Mouse (Mus musculus): ENCODE results near the gene Sf3b4.

- TF ChIP-seq POLR2A (IDR thresholded peaks at IDR 0.05; ENCODE audit: insufficient read length, low read depth) (no peak), POLR2AphosphoS2 (IDR thresholded peaks at IDR 0.05; ENCODE audit: insufficient read length, low read depth) (no peak)
Observed at GRCm38 (mm10) chr3:96209242-96209641, 37.1 kb downstream of the Sf3b4 start.

All from myocyte (in vitro differentiated cells).